Mouse (Mus musculus): ENCODE results near the gene Dcst2.
A peak's percentile ranks its signal among the peaks of the same experiment; 100 is the strongest.

Gene Dcst2

GRCm38 (mm10) chr3:89388134-89388881 lies 26.5 kb downstream of the Dcst2 start:
- peak in 1 of 2 experiments; percentile 41 for DNase-seq (ENCODE audit: low spot score in 2 of 2)

GRCm38 (mm10) chr3:89388901-89389740 lies 27.3 kb downstream of the Dcst2 start:
- no peak for DNase-seq (ENCODE audit: low spot score in 2 of 2)

GRCm38 (mm10) chr3:89390111-89390515 lies 28.3 kb downstream of the Dcst2 start:
- DNase-seq (ENCODE audit: low spot score in 2 of 2), result peak in 1 of 2 experiments; percentile 47

GRCm38 (mm10) chr3:89390699-89391662 lies 29.2 kb downstream of the Dcst2 start:
- no peak for DNase-seq (ENCODE audit: low spot score in 2 of 2)

GRCm38 (mm10) chr3:89391663-89392511 lies 30.1 kb downstream of the Dcst2 start:
- peak; percentile 67 to 69 for DNase-seq (ENCODE audit: low spot score in 2 of 2)

- DNase-seq (ENCODE audit: low spot score in 2 of 2), result peak in 1 of 2 experiments; percentile 51
These were observed 31.1 kb downstream of the Dcst2 start for GRCm38 (mm10) chr3:89392871-89393311.

- peak; percentile 97 to 99 for DNase-seq (ENCODE audit: low spot score in 2 of 2)
These were observed 31.8 kb downstream of the Dcst2 start for GRCm38 (mm10) chr3:89393605-89394004.

- peak; percentile 84 to 88 for DNase-seq (ENCODE audit: low spot score in 2 of 2)
These were observed 32.5 kb downstream of the Dcst2 start, which contains the start of gene Zbtb7b for GRCm38 (mm10) chr3:89394006-89394893. Gene Zbtb7b (minus strand): TSS chr3:89394776.

GRCm38 (mm10) chr3:89394894-89395256 lies 33.1 kb downstream of the Dcst2 start:
- peak; percentile 69 to 75 for DNase-seq (ENCODE audit: low spot score in 2 of 2)

GRCm38 (mm10) chr3:89395419-89395805 lies 33.6 kb downstream of the Dcst2 start:
- no peak for DNase-seq (ENCODE audit: low spot score in 2 of 2)

GRCm38 (mm10) chr3:89395806-89396653 lies 34.3 kb downstream of the Dcst2 start:
- peak in 1 of 2 experiments; percentile 64 for DNase-seq (ENCODE audit: low spot score in 2 of 2)

GRCm38 (mm10) chr3:89396654-89397005 lies 34.9 kb downstream of the Dcst2 start:
- no peak for DNase-seq (ENCODE audit: low spot score in 2 of 2)

GRCm38 (mm10) chr3:89401329-89401728 lies 39.6 kb downstream of the Dcst2 start:
- no peak for DNase-seq (ENCODE audit: low spot score in 2 of 2)

- no peak for DNase-seq (ENCODE audit: low spot score in 2 of 2)
These were observed 40.9 kb downstream of the Dcst2 start, which contains the start of gene Lenep for GRCm38 (mm10) chr3:89402693-89403092. Gene Lenep (minus strand): TSS chr3:89402793.

- no peak for DNase-seq (ENCODE audit: low spot score in 2 of 2)
These were observed 45.1 kb downstream of the Dcst2 start for GRCm38 (mm10) chr3:89406887-89407286.

- DNase-seq (ENCODE audit: low spot score in 2 of 2), result no peak
These were observed 46.7 kb downstream of the Dcst2 start for GRCm38 (mm10) chr3:89408448-89408847.

- DNase-seq (ENCODE audit: low spot score in 2 of 2), result no peak
These were observed 47.9 kb downstream of the Dcst2 start for GRCm38 (mm10) chr3:89409701-89410100.

GRCm38 (mm10) chr3:89410864-89411263 lies 49.1 kb downstream of the Dcst2 start:
- no peak for DNase-seq (ENCODE audit: low spot score in 2 of 2)

Data from urinary bladder, adult 18-20 months (tissue).